Mouse (Mus musculus) CH12.LX (cell line): ENCODE results near the gene Egfl8. TPM values are rescaled to one million over a fixed set of nuclear protein-coding genes. Genes with fewer than 3 reads are reported as not detected.

Experiments used
- DNase-seq: peaks from one replicate; pipeline ENCODE4 v3.0.0-alpha.2; 2013; ENCODE audit errors: extremely low read depth
- H3K27ac ChIP-seq: 2 replicates; pipeline ENCODE4 v1.5.1; 2012; ENCODE audit warnings: low read depth, mild to moderate bottlenecking, control low read depth, moderate library complexity; ENCODE audit not compliant: insufficient read depth
- H3K27me3 ChIP-seq: replicated peaks from 2 replicates; pipeline ENCODE3; 2012; ENCODE audit warnings: inconsistent platforms
- H3K36me3 ChIP-seq, 2 experiments: replicated peaks in 1 of 2; 2 replicates each; pipeline versions ENCODE3 to v1.6.1; 2012; ENCODE audit warnings: inconsistent platforms in 1 of 2, low read length in 1 of 2, mild to moderate bottlenecking in 1 of 2, mixed read lengths in 1 of 2, moderate library complexity in 1 of 2; ENCODE audit not compliant: control insufficient read depth in 1 of 2, insufficient read depth in 1 of 2
- H3K4me1 ChIP-seq, 2 experiments: 2 replicates each; pipeline ENCODE4 v1.6.1; 2012; ENCODE audit warnings: inconsistent platforms in 1 of 2, moderate library complexity in 1 of 2; ENCODE audit not compliant: insufficient read depth in 2 of 2, control insufficient read depth in 1 of 2
- H3K4me2 ChIP-seq: 2 replicates; pipeline ENCODE4 v1.6.1; 2012; ENCODE audit warnings: low read depth, mild to moderate bottlenecking, control low read depth; ENCODE audit not compliant: poor library complexity, insufficient read depth, severe bottlenecking
- H3K4me3 ChIP-seq, 3 experiments: fragments of 150-350 bp in 1 of 3; sonication (generic) in 1 of 3; replicated peaks in 1 of 3; 2 replicates each; pipeline versions ENCODE3 to v1.5.1; 2011 to 2012; ENCODE audit warnings: low read depth in 2 of 3, low read length in 2 of 3, mild to moderate bottlenecking in 2 of 3, moderate library complexity in 2 of 3, control low read depth in 1 of 3, improper control_type of control experiment in 1 of 3, inconsistent platforms in 1 of 3, mixed read lengths in 1 of 3; ENCODE audit not compliant: poor library complexity in 1 of 3
- H3K79me2 ChIP-seq: replicated peaks from 2 replicates; pipeline ENCODE4 v1.6.1; 2012; ENCODE audit warnings: mild to moderate bottlenecking, moderate library complexity; ENCODE audit not compliant: control insufficient read depth, poor library complexity, insufficient read depth, severe bottlenecking; ENCODE audit errors: extremely low read depth
- H3K9ac ChIP-seq: 2 replicates; pipeline ENCODE4 v1.6.1; 2012; ENCODE audit warnings: low read depth, mild to moderate bottlenecking, control low read depth, moderate library complexity; ENCODE audit not compliant: insufficient read depth
- H3K9me3 ChIP-seq: replicated peaks from 2 replicates; pipeline ENCODE3; 2012; ENCODE audit warnings: low read length, inconsistent platforms, mixed read lengths
- BHLHE40 ChIP-seq: IDR thresholded peaks from 2 replicates; pipeline ENCODE4 v1.6.1; 2011; ENCODE audit warnings: mild to moderate bottlenecking, low read depth, low read length, improper control_type of control experiment
- CHD1 ChIP-seq: IDR thresholded peaks from 2 replicates; pipeline ENCODE4 v1.6.1; 2012; ENCODE audit warnings: low read depth, low read length, improper control_type of control experiment, inconsistent platforms
- CHD2 ChIP-seq: IDR thresholded peaks from 2 replicates; pipeline ENCODE4 v1.6.1; 2011; ENCODE audit warnings: low read length, improper control_type of control experiment
- CTCF ChIP-seq, 2 experiments: IDR thresholded peaks in 1 of 2; conservative IDR thresholded peaks in 1 of 2; 2 replicates each; pipeline ENCODE4 v1.5.1; 2011 to 2012; ENCODE audit warnings: low read depth in 2 of 2, low read length in 2 of 2, improper control_type of control experiment in 1 of 2, inconsistent platforms in 1 of 2, mild to moderate bottlenecking in 1 of 2, moderate library complexity in 1 of 2
- E2F4 ChIP-seq: IDR thresholded peaks from 2 replicates; pipeline ENCODE4 v1.6.1; 2011; ENCODE audit warnings: low read depth, low read length, improper control_type of control experiment; ENCODE audit not compliant: insufficient replicate concordance
- EP300 ChIP-seq: IDR thresholded peaks from 2 replicates; pipeline ENCODE4 v1.6.1; 2011; ENCODE audit warnings: low read length, improper control_type of control experiment
- GABPA ChIP-seq: IDR thresholded peaks from 2 replicates; pipeline ENCODE4 v1.6.1; 2012; ENCODE audit warnings: low read depth, low read length, improper control_type of control experiment, inconsistent platforms; ENCODE audit not compliant: insufficient replicate concordance
- HCFC1 ChIP-seq: IDR thresholded peaks from 2 replicates; pipeline ENCODE4 v1.6.1; 2012; ENCODE audit warnings: low read depth, mild to moderate bottlenecking, inconsistent platforms, low read length, improper control_type of control experiment
- IRF4 ChIP-seq: IDR thresholded peaks from 2 replicates; pipeline ENCODE4 v1.6.1; 2014; ENCODE audit warnings: low read depth, mild to moderate bottlenecking, inconsistent platforms, low read length, improper control_type of control experiment
- JUN ChIP-seq: IDR thresholded peaks from 2 replicates; pipeline ENCODE4 v1.6.1; 2011; ENCODE audit warnings: low read depth, mild to moderate bottlenecking, low read length, improper control_type of control experiment, moderate library complexity; ENCODE audit not compliant: insufficient read depth
- JUND ChIP-seq: conservative IDR thresholded peaks from 2 replicates; pipeline ENCODE4 v1.6.1; 2011; ENCODE audit warnings: low read depth, low read length, improper control_type of control experiment
- KAT2A ChIP-seq: IDR thresholded peaks from 2 replicates; pipeline ENCODE4 v1.6.1; 2012; ENCODE audit warnings: low read length, improper control_type of control experiment, inconsistent platforms; ENCODE audit not compliant: insufficient replicate concordance
- MAFK ChIP-seq: IDR thresholded peaks from 2 replicates; pipeline ENCODE4 v1.6.1; 2011; ENCODE audit warnings: low read length, improper control_type of control experiment; ENCODE audit not compliant: insufficient replicate concordance
- MAZ ChIP-seq: IDR thresholded peaks from 2 replicates; pipeline ENCODE4 v1.6.1; 2012; ENCODE audit warnings: low read depth, mild to moderate bottlenecking, inconsistent platforms, low read length, improper control_type of control experiment, moderate library complexity
- MEF2A ChIP-seq: IDR thresholded peaks from 2 replicates; pipeline ENCODE4 v1.6.1; 2014; ENCODE audit warnings: low read depth, mild to moderate bottlenecking, inconsistent platforms, low read length, improper control_type of control experiment, borderline replicate concordance
- MYC ChIP-seq: IDR thresholded peaks from 2 replicates; pipeline ENCODE4 v1.6.1; 2011; ENCODE audit warnings: low read depth, mild to moderate bottlenecking, improper control_type of control experiment, low read length
- NELFE ChIP-seq: IDR thresholded peaks from 2 replicates; pipeline ENCODE4 v1.6.1; 2011; ENCODE audit warnings: low read depth, low read length, improper control_type of control experiment
- NRF1 ChIP-seq: IDR thresholded peaks from 2 replicates; pipeline ENCODE4 v1.6.1; 2014; ENCODE audit warnings: low read depth, mild to moderate bottlenecking, inconsistent platforms, low read length, improper control_type of control experiment, moderate library complexity
- PAX5 ChIP-seq: IDR thresholded peaks from 2 replicates; pipeline ENCODE4 v1.6.1; 2012; ENCODE audit warnings: low read length, inconsistent platforms, mixed read lengths
- POLR2AphosphoS2 ChIP-seq: IDR thresholded peaks from 2 replicates; pipeline ENCODE4 v1.6.1; 2011; ENCODE audit warnings: low read depth, low read length, improper control_type of control experiment
- RAD21 ChIP-seq: IDR thresholded peaks from 2 replicates; pipeline ENCODE4 v1.6.1; 2011; ENCODE audit warnings: low read depth, mild to moderate bottlenecking, low read length, improper control_type of control experiment, moderate library complexity
- RCOR1 ChIP-seq: conservative IDR thresholded peaks from 2 replicates; pipeline ENCODE4 v1.6.1; 2012; ENCODE audit warnings: low read depth, mild to moderate bottlenecking, inconsistent platforms, low read length, improper control_type of control experiment
- SIN3A ChIP-seq: IDR thresholded peaks from 2 replicates; pipeline ENCODE4 v1.6.1; 2012; ENCODE audit warnings: low read length, improper control_type of control experiment, inconsistent platforms
- SMC3 ChIP-seq: IDR thresholded peaks from 2 replicates; pipeline ENCODE4 v1.6.1; 2011; ENCODE audit warnings: low read depth, low read length, improper control_type of control experiment
- TBP ChIP-seq: conservative IDR thresholded peaks from 2 replicates; pipeline ENCODE4 v1.6.1; 2011; ENCODE audit warnings: low read depth, low read length, improper control_type of control experiment
- USF2 ChIP-seq: conservative IDR thresholded peaks from 2 replicates; pipeline ENCODE4 v1.6.1; 2011; ENCODE audit warnings: low read depth, low read length, improper control_type of control experiment
- ZKSCAN1 ChIP-seq: IDR thresholded peaks from 2 replicates; pipeline ENCODE4 v1.6.1; 2012; ENCODE audit warnings: low read depth, inconsistent platforms, low read length, improper control_type of control experiment, borderline replicate concordance
- ZNF384 ChIP-seq: IDR thresholded peaks from 2 replicates; pipeline ENCODE4 v1.6.1; 2012; ENCODE audit warnings: low read depth, low read length, improper control_type of control experiment, inconsistent platforms
- dilution Hi-C: fragments of 300-500 bp; cut with MboI; formaldehyde crosslinking; loops from 2 replicates; pipeline ENCODE4 v1.14.3; 2020; ENCODE audit warnings: low sequenced_read_pairs; ENCODE audit not compliant: extremely low pct_unique_long_range_greater_than_20kb, extremely low pct_ligation_motif_present
- in situ Hi-C: fragments of 300-500 bp; cut with MboI; formaldehyde crosslinking; loops from 3 replicates; pipeline ENCODE4 v1.14.3; 2019; ENCODE audit warnings: low sequenced_read_pairs, low pct_ligation_motif_present, low pct_unique_long_range_greater_than_20kb, mixed read lengths
- polyA plus RNA-seq: library from polyadenylated mRNA; unstranded; fragments of >175 nt; gene quantifications from 2 replicates; pipeline ENCODE4 v1.2.1, GENCODE M21; 2012; ENCODE audit warnings: low read depth; ENCODE audit not compliant: insufficient read length
- total RNA-seq, 2 experiments: library from RNA; depleted of rRNA; stranded (reverse); fragments of 300-350 nt in 1 of 2; fragments of >200 nt in 1 of 2; gene quantifications; 2 replicates each; pipeline ENCODE4 v1.2.3; 2012 to 2014

The Egfl8 gene
- 0.13 TPM in 1 of 2 replicates, not detected in the other for total RNA-seq (2012; rRNA removed)
- total RNA-seq (2014; rRNA removed), result not detected in 2 replicates
- not detected in 2 replicates for polyA plus RNA-seq

- Histone ChIP-seq H3K79me2 (no peaks in the 10 kb centered on the region), H3K4me3 (no peak within 1 kb of the TSS), H3K4me1 (peaks cover 2 to 3% of the 10 kb centered on the region in 2 experiments; a peak in 2 of 4 replicates), H3K9me3 (no peaks in the 10 kb centered on the region), H3K4me2 (no peak within 1 kb of the TSS), H3K27ac (no peak within 1 kb of the TSS), H3K27me3 (peaks cover 5% of the 10 kb centered on the region), H3K9ac (no peak within 1 kb of the TSS), H3K36me3 (peaks cover 30 to 49% of the 10 kb centered on the region in 2 experiments)
- no peak for TF ChIP-seq CTCF (conservative IDR thresholded peaks at IDR 0.05 in 1 of 2, IDR thresholded peaks at IDR 0.05 in 1 of 2; ENCODE audit: low read depth in 2 of 2, low read length in 2 of 2)
- no peak for TF ChIP-seq IRF4
- TF ChIP-seq CHD1, result no peak
- no peak for TF ChIP-seq JUND
- TF ChIP-seq NELFE, result no peak
- no peak for TF ChIP-seq RCOR1
- TF ChIP-seq BHLHE40, result no peak
- no peak for TF ChIP-seq TBP
- TF ChIP-seq MYC, result no peak
- TF ChIP-seq SIN3A, result no peak
- TF ChIP-seq RAD21, result no peak
- no peak for TF ChIP-seq ZKSCAN1
- no peak for TF ChIP-seq MAFK
- no peak for TF ChIP-seq GABPA
- TF ChIP-seq HCFC1, result no peak
- TF ChIP-seq EP300, result no peak
- no peak for TF ChIP-seq USF2
- no peak for TF ChIP-seq KAT2A
- TF ChIP-seq NRF1, result no peak
- dilution Hi-C loops, result no loop called here
- in situ Hi-C loops, result loop anchor here (5.0 kb wide), 2 partner anchors 49 to 174 kb away; no protein-coding TSS in a partner anchor
- no peak for DNase-seq
Observed at GRCm38 (mm10) chr17:34615871-34616270, at the start of gene Egfl8. Gene Egfl8, minus strand, starts transcription at chr17:34615971.

- dilution Hi-C loops (no loop called here), in situ Hi-C loops (no loop called here)
- no peaks in the 10 kb centered on the region for H3K36me3 ChIP-seq
- H3K27me3 ChIP-seq, result peaks cover 80% of the 10 kb centered on the region
- H3K27ac ChIP-seq, result no peak overlapping the region
- no peak for DNase-seq
- no peaks in the 10 kb centered on the region for H3K79me2 ChIP-seq
- no peak for TF ChIP-seq MYC
- no peak for TF ChIP-seq CHD2
- no peak for TF ChIP-seq E2F4
- no peak for TF ChIP-seq HCFC1
- no peak for TF ChIP-seq JUN
- TF ChIP-seq GABPA, result no peak
- TF ChIP-seq POLR2AphosphoS2, result no peak
- no peak for TF ChIP-seq NRF1
- no peak for TF ChIP-seq BHLHE40
- no peak for TF ChIP-seq SIN3A
- no peak for TF ChIP-seq RAD21
- no peak for TF ChIP-seq MAZ
- no peak for TF ChIP-seq ZNF384
- TF ChIP-seq SMC3, result no peak
- no peak for TF ChIP-seq PAX5
- TF ChIP-seq MEF2A, result no peak
- no peak overlapping the region for H3K4me2 ChIP-seq
- H3K9me3 ChIP-seq, result peaks cover 7% of the 10 kb centered on the region
- no peaks in the 10 kb centered on the region; a peak in 1 of 4 replicates for H3K4me1 ChIP-seq
- H3K9ac ChIP-seq, result no peak overlapping the region
- no peak overlapping the region for H3K4me3 ChIP-seq
Observed at GRCm38 (mm10) chr17:34664472-34664871, 48.7 kb upstream of the Egfl8 start.
